Mouse (Mus musculus) kidney, embryonic 15.5 days (tissue): ENCODE data around the gene Spic. TPM values are rescaled to one million over a fixed set of nuclear protein-coding genes. Genes with fewer than 3 reads are reported as not detected.
"Not testable (repeated sequence)": the region's sequence is repeated elsewhere in the genome, so short reads cannot be mapped to it uniquely, and the experiment has no call there.

Experiments
- ATAC-seq: fragments of 200-750 bp; cut with Nextera tagmentation; replicated peaks from 2 replicates; pipeline ENCODE4 v1.8.0; 2017; ENCODE audit warnings: moderate TSS enrichment; ENCODE audit not compliant: low FRiP score
- H3K27ac ChIP-seq: fragments of 300-500 bp; sonication (generic); 2 replicates; pipeline ENCODE4 v1.5.1; 2015; ENCODE audit warnings: mild to moderate bottlenecking, inconsistent platforms
- H3K27me3 ChIP-seq: fragments of 300-500 bp; sonication (generic); 2 replicates; pipeline ENCODE4 v1.6.1; 2015; ENCODE audit warnings: inconsistent platforms
- H3K36me3 ChIP-seq: fragments of 300-500 bp; sonication (generic); 2 replicates; pipeline ENCODE4 v1.6.1; 2015; ENCODE audit warnings: inconsistent platforms
- H3K4me1 ChIP-seq: fragments of 300-500 bp; sonication (generic); 2 replicates; pipeline ENCODE4 v1.6.1; 2015; ENCODE audit warnings: inconsistent platforms
- H3K4me2 ChIP-seq: fragments of 300-500 bp; sonication (generic); 2 replicates; pipeline ENCODE4 v1.6.1; 2015; ENCODE audit warnings: moderate library complexity, mild to moderate bottlenecking, inconsistent platforms
- H3K4me3 ChIP-seq: fragments of 300-500 bp; sonication (generic); replicated peaks from 2 replicates; pipeline ENCODE4 v1.5.1; 2015; ENCODE audit warnings: mild to moderate bottlenecking, inconsistent platforms
- H3K9ac ChIP-seq: fragments of 300-500 bp; sonication (generic); 2 replicates; pipeline ENCODE4 v1.6.1; 2015; ENCODE audit warnings: mild to moderate bottlenecking, inconsistent platforms
- H3K9me3 ChIP-seq: fragments of 300-500 bp; sonication (generic); replicated peaks from 2 replicates; pipeline ENCODE4 v1.6.1; 2016; ENCODE audit warnings: inconsistent platforms
- WGBS: fragments of 180-500 bp; shearing (Covaris S2); methylation state at CpG from one replicate; pipeline ENCODE4 v1.1.7; 2015; ENCODE audit warnings: mixed read lengths; 5-methylcytosine and 5-hydroxymethylcytosine counted together
- polyA plus RNA-seq: library from polyadenylated mRNA; unstranded; fragments of >200 nt; fragmentation: Nextera tagmentation; extraction: Ambion mirVana; gene quantifications from 2 replicates; pipeline ENCODE4 v1.2.1, GENCODE M21; 2015

The Spic gene
- polyA plus RNA-seq, 1 experiment from 2014 or later: 1.0 TPM

DNA sequence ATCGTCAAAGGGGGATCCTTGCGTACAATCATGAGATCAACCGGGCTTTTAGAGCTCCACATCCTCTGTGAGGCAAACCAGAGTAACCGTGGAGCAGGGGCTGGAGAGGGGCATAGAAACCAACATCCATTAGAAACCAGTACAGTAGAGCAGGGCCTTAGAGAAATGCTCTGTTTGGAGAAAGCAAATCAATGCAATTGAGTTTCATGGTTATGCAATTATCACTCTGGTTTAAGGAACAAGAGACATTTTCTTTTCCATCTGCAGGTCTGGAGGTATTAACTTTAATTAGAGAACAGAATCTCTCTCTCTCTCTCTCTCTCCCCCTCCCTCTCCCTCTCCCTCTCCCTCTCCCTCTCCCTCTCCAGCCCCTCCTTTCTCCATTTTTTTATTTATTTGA lies 29.9 kb upstream of the Spic start:
- no peak for ATAC-seq
- Histone ChIP-seq H3K27me3 (no peaks in the 10 kb centered on the region), H3K9ac (no peak overlapping the region), H3K4me1 (no peaks in the 10 kb centered on the region), H3K27ac (no peak overlapping the region), H3K4me3 (no peak overlapping the region), H3K9me3 (no peaks in the 10 kb centered on the region), H3K4me2 (no peak overlapping the region), H3K36me3 (no peaks in the 10 kb centered on the region)
- 86% methylated on average over 4 of the region's 4 CpGs for WGBS

GRCm38 (mm10) chr10:88712359-88712758 lies 27.5 kb upstream of the Spic start:
- Histone ChIP-seq H3K36me3 (no peaks in the 10 kb centered on the region), H3K27me3 (no peaks in the 10 kb centered on the region), H3K4me1 (no peaks in the 10 kb centered on the region), H3K9ac (no peak overlapping the region), H3K4me2 (no peak overlapping the region), H3K27ac (no peak overlapping the region), H3K9me3 (no peaks in the 10 kb centered on the region), H3K4me3 (no peak overlapping the region)
- ATAC-seq: no peak
- WGBS: 85% methylated on average over 6 of the region's 6 CpGs

- Histone ChIP-seq H3K27me3 (no peaks in the 10 kb centered on the region), H3K9ac (no peak overlapping the region), H3K4me3 (no peak overlapping the region), H3K36me3 (no peaks in the 10 kb centered on the region), H3K4me2 (no peak overlapping the region), H3K4me1 (no peaks in the 10 kb centered on the region), H3K27ac (no peak overlapping the region), H3K9me3 (no peaks in the 10 kb centered on the region; the same call in 1 of the 2 replicates)
- WGBS: 67% methylated on average over 10 of the region's 10 CpGs
- ATAC-seq: no peak
Observed at GRCm38 (mm10) chr10:88708671-88709523, 24.1 kb upstream of the Spic start.

DNA sequence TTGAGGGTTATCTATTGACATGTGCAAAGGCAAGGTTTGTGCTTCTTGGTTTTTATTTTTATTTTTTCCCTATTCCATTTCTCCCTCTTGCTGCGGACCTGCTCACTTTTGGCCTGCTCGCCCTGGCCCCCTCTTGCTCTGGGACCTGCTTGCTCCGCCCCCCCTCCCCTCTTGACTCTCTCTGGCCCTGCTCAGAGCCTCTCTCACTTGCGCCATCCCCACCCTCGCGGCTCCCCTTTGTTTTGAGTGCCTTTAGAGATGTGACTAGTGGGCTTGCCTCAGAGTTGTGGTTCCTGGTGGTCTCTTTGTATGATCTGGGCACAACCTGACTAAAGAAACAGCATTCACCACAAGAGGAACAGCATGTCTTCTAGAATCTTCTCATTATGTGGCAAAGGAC lies 16.1 kb upstream of the Spic start:
- H3K9me3 ChIP-seq: no peaks in the 10 kb centered on the region; the same call in 1 of the 2 replicates
- no peak overlapping the region for H3K9ac ChIP-seq
- 79% methylated on average over 6 of the region's 6 CpGs for WGBS
- no peaks in the 10 kb centered on the region for H3K4me1 ChIP-seq
- H3K27ac ChIP-seq: no peak overlapping the region
- no peaks in the 10 kb centered on the region for H3K36me3 ChIP-seq
- no peaks in the 10 kb centered on the region for H3K27me3 ChIP-seq
- ATAC-seq: no peak
- no peak overlapping the region for H3K4me3 ChIP-seq
- no peak overlapping the region for H3K4me2 ChIP-seq

- WGBS: 78% methylated on average over 4 of the region's 4 CpGs
- no peak overlapping the region for H3K4me2 ChIP-seq
- no peaks in the 10 kb centered on the region for H3K27me3 ChIP-seq
- H3K4me1 ChIP-seq: no peaks in the 10 kb centered on the region
- H3K36me3 ChIP-seq: no peaks in the 10 kb centered on the region
- H3K4me3 ChIP-seq: no peak overlapping the region
- no peak for ATAC-seq
- H3K9ac ChIP-seq: no peak overlapping the region
- H3K27ac ChIP-seq: no peak overlapping the region
- no peaks in the 10 kb centered on the region for H3K9me3 ChIP-seq
Observed at GRCm38 (mm10) chr10:88682904-88683563, 1.8 kb downstream of the Spic start.

GRCm38 (mm10) chr10:88672825-88673224 lies 12.0 kb downstream of the Spic start:
- WGBS: 89% methylated on average over 7 of the region's 7 CpGs
- Histone ChIP-seq H3K27me3 (no peaks in the 10 kb centered on the region), H3K4me2 (no peak overlapping the region), H3K9ac (no peak overlapping the region), H3K4me1 (no peaks in the 10 kb centered on the region), H3K9me3 (no peaks in the 10 kb centered on the region), H3K36me3 (no peaks in the 10 kb centered on the region), H3K4me3 (no peak overlapping the region), H3K27ac (no peak overlapping the region)
- ATAC-seq: no peak

- 94% methylated on average over 6 of the region's 6 CpGs for WGBS
- no peaks in the 10 kb centered on the region for H3K4me1 ChIP-seq
- H3K9ac ChIP-seq: no peak overlapping the region
- H3K4me3 ChIP-seq: no peak overlapping the region
- no peak overlapping the region for H3K27ac ChIP-seq
- no peaks in the 10 kb centered on the region for H3K9me3 ChIP-seq
- H3K36me3 ChIP-seq: no peaks in the 10 kb centered on the region
- no peak overlapping the region for H3K4me2 ChIP-seq
- no peaks in the 10 kb centered on the region for H3K27me3 ChIP-seq
- no peak for ATAC-seq
Observed at GRCm38 (mm10) chr10:88672123-88672522, 12.7 kb downstream of the Spic start.

- WGBS: 24% methylated on average over 1 of the region's 1 CpGs
- Histone ChIP-seq H3K27ac (no peak overlapping the region), H3K4me2 (no peak overlapping the region), H3K4me3 (no peak overlapping the region), H3K27me3 (no peaks in the 10 kb centered on the region), H3K4me1 (no peaks in the 10 kb centered on the region), H3K9ac (no peak overlapping the region), H3K9me3 (no peaks in the 10 kb centered on the region), H3K36me3 (no peaks in the 10 kb centered on the region)
- no peak for ATAC-seq
Observed at GRCm38 (mm10) chr10:88669719-88670118, 15.1 kb downstream of the Spic start.

DNA sequence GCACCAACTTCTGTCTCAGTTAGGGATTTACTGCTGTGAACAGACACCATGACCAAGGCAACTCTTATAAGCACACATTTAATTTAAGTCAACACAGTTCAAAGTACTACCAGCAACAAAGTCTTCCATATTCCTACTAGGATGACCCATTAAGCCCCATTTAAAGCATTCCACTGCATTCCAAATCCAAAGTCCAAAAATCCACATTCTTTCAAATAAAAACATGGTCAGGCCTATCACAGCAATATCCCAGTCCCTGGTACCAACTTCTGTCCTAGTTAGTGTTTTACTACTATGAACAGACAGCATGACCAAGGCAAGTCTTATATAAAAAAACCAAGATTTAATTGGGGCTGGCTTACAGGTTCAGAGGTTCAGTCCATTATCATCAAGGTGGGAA lies 21.0 kb downstream of the Spic start:
- H3K9ac ChIP-seq, H3K9me3 ChIP-seq, H3K27me3 ChIP-seq, H3K27ac ChIP-seq, H3K4me3 ChIP-seq, H3K4me2 ChIP-seq, H3K4me1 ChIP-seq, H3K36me3 ChIP-seq, ATAC-seq: not testable (repeated sequence)

DNA sequence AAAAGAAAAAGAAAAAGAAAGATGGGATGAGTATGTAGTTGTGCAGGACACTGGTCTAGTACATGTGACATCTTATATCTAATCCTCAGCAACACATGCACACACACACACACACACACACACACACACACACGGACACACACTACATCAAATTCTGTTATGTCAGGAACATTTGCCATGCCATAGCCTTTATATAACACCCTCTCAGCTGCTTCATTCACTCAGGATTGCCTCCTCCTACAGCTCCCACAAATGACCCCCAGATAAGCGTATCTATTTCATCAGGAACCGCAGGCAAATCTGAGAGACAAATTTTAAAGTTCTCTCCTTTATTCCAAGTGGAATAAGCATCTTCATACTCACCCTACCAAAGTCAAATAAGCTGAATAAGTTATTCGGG lies 25.9 kb downstream of the Spic start:
- no peak overlapping the region for H3K27ac ChIP-seq
- H3K9me3 ChIP-seq: no peaks in the 10 kb centered on the region
- ATAC-seq: no peak
- no peaks in the 10 kb centered on the region for H3K27me3 ChIP-seq
- no peaks in the 10 kb centered on the region for H3K4me1 ChIP-seq
- no peak overlapping the region for H3K9ac ChIP-seq
- no peak overlapping the region for H3K4me3 ChIP-seq
- 91% methylated on average over 4 of the region's 4 CpGs for WGBS
- H3K36me3 ChIP-seq: no peaks in the 10 kb centered on the region
- no peak overlapping the region for H3K4me2 ChIP-seq

GRCm38 (mm10) chr10:88645448-88645847 lies 39.4 kb downstream of the Spic start:
- H3K27me3 ChIP-seq: no peaks in the 10 kb centered on the region
- ATAC-seq: peak; percentile 75
- no peaks in the 10 kb centered on the region for H3K36me3 ChIP-seq
- H3K4me1 ChIP-seq: peaks cover 5% of the 10 kb centered on the region; the same call in 1 of the 2 replicates
- H3K9ac ChIP-seq: no peak overlapping the region
- WGBS: 14% methylated on average over 5 of the region's 5 CpGs
- H3K9me3 ChIP-seq: no peaks in the 10 kb centered on the region
- H3K4me3 ChIP-seq: no peak overlapping the region
- 0 out of 2 replicates have a peak overlapping the region, but pooled peaks have one; percentile 22 for H3K27ac ChIP-seq
- no peak overlapping the region for H3K4me2 ChIP-seq

DNA sequence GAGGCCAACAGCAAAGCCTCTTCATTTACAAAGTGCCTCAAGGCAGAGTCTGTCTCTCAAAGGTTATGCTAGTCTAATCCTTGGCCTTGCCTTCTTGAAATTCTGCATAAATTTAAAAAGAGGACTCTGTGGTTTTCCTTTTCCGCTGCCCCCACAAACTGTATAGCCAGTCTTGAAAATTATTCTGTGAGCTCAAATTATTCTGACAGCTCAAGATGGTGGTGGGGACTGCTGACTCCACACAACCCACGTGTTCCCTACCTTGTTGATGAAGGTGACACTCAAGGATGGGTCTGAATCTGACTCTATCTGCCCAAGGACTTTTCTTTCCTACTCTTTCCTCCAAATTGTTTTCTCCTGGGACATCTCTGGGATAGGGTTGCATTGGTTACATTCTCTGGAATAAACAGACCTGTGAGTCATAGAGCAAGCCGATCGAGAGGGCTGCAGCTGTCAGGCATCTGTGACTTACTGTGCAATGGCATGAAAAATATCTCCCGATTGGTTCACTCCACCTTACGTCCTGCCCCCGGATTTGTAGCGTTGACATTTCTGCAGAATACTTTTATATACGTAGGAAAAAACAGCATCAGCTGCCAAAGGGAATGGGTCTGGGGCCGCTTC lies 53.4 kb downstream of the Spic start:
- no peak for ATAC-seq
- Histone ChIP-seq H3K4me2 (no peak overlapping the region), H3K36me3 (no peaks in the 10 kb centered on the region), H3K27ac (no peak overlapping the region), H3K27me3 (no peaks in the 10 kb centered on the region), H3K9ac (no peak overlapping the region), H3K4me3 (no peak overlapping the region), H3K4me1 (no peaks in the 10 kb centered on the region), H3K9me3 (no peaks in the 10 kb centered on the region)
- 60% methylated on average over 10 of the region's 10 CpGs for WGBS
